Mouse (Mus musculus) midbrain, embryonic 14.5 days (tissue): ENCODE results near the gene Camkk1. TPM values are rescaled to one million over a fixed set of nuclear protein-coding genes. Genes with fewer than 3 reads are reported as not detected.
A peak's percentile ranks its signal among the peaks of the same experiment; 100 is the strongest.

Source experiments
- ATAC-seq: fragments of 200-750 bp; cut with Nextera tagmentation; 2 replicates; pipeline ENCODE4 v1.8.0; 2017; ENCODE audit warnings: moderate number of reproducible peaks, moderate library complexity; ENCODE audit not compliant: low FRiP score, low TSS enrichment
- DNase-seq: peaks from one replicate; pipeline ENCODE4 v3.0.0-alpha.2; 2015
- H3K27ac ChIP-seq: fragments of 300-500 bp; sonication (generic); replicated peaks from 2 replicates; pipeline ENCODE4 v1.5.1; 2014; ENCODE audit warnings: mild to moderate bottlenecking, low read depth, low read length, moderate library complexity
- H3K27me3 ChIP-seq: fragments of 300-500 bp; sonication (generic); 2 replicates; pipeline ENCODE4 v1.6.1; 2014; ENCODE audit warnings: low read length, control low read depth, mixed read lengths; ENCODE audit not compliant: control insufficient read depth, insufficient read depth
- H3K36me3 ChIP-seq: fragments of 300-500 bp; sonication (generic); 2 replicates; pipeline ENCODE4 v1.6.1; 2014; ENCODE audit warnings: low read length, control low read depth; ENCODE audit not compliant: control insufficient read depth, insufficient read depth
- H3K4me1 ChIP-seq: fragments of 300-500 bp; sonication (generic); 2 replicates; pipeline ENCODE4 v1.6.1; 2014; ENCODE audit warnings: mild to moderate bottlenecking, antibody characterized with exemption, low read length, control low read depth; ENCODE audit not compliant: control insufficient read depth, insufficient read depth
- H3K4me2 ChIP-seq: fragments of 300-500 bp; sonication (generic); 2 replicates; pipeline ENCODE4 v1.6.1; 2014; ENCODE audit warnings: mild to moderate bottlenecking, low read length, moderate library complexity
- H3K4me3 ChIP-seq: fragments of 300-500 bp; sonication (generic); replicated peaks from 2 replicates; pipeline ENCODE4 v1.5.1; 2014; ENCODE audit warnings: low read depth, low read length
- H3K9ac ChIP-seq: fragments of 300-500 bp; sonication (generic); replicated peaks from 2 replicates; pipeline ENCODE4 v1.6.1; 2014; ENCODE audit warnings: mild to moderate bottlenecking, low read length, moderate library complexity
- H3K9me3 ChIP-seq: fragments of 300-500 bp; sonication (generic); 2 replicates; pipeline ENCODE4 v1.6.1; 2016; ENCODE audit warnings: low read length, control low read depth, mixed read lengths; ENCODE audit not compliant: control insufficient read depth
- WGBS: fragments of 180-500 bp; shearing (Covaris S2); extraction: QIAGEN DNeasy Blood & Tissue Kit; methylation state at CpG from one replicate; pipeline ENCODE4 v1.1.7; 2014; 5-methylcytosine and 5-hydroxymethylcytosine counted together
- polyA plus RNA-seq: library from polyadenylated mRNA; unstranded; fragments of >200 nt; fragmentation: Nextera tagmentation; extraction: Ambion mirVana; gene quantifications from 2 replicates; pipeline ENCODE4 v1.2.1, GENCODE M21; 2014

Gene Camkk1
- polyA plus RNA-seq, 1 experiment from 2014 or later = 11.0 TPM

GRCm38 (mm10) chr11:73036889-73037288, 18.1 kb downstream of the Camkk1 start:
- Histone ChIP-seq H3K9ac (no peak overlapping the region), H3K4me2 (no peak overlapping the region), H3K9me3 (no peaks in the 10 kb centered on the region), H3K27me3 (no peaks in the 10 kb centered on the region), H3K4me3 (no peak overlapping the region), H3K27ac (no peak overlapping the region), H3K4me1 (no peaks in the 10 kb centered on the region), H3K36me3 (peaks cover 26% of the 10 kb centered on the region)
- no peak for DNase-seq
- ATAC-seq = no peak
- 66% methylated on average over 6 of the region's 6 CpGs for WGBS

GRCm38 (mm10) chr11:73037691-73038090, 18.9 kb downstream of the Camkk1 start:
- no peak overlapping the region for H3K4me3 ChIP-seq
- no peaks in the 10 kb centered on the region for H3K4me1 ChIP-seq
- no peak overlapping the region for H3K9ac ChIP-seq
- ATAC-seq (no peak), DNase-seq (no peak)
- H3K4me2 ChIP-seq = no peak overlapping the region
- no peaks in the 10 kb centered on the region for H3K9me3 ChIP-seq
- WGBS = 85% methylated on average over 3 of the region's 3 CpGs
- peaks cover 26% of the 10 kb centered on the region for H3K36me3 ChIP-seq
- no peak overlapping the region for H3K27ac ChIP-seq
- H3K27me3 ChIP-seq = no peaks in the 10 kb centered on the region

GRCm38 (mm10) chr11:73039102-73039799, 20.4 kb downstream of the Camkk1 start:
- WGBS = 60% methylated on average over 9 of the region's 9 CpGs
- no peak; the same call in 1 of the 2 replicates for ATAC-seq
- DNase-seq = peak; percentile 87
- Histone ChIP-seq H3K27ac (no peak overlapping the region), H3K4me3 (no peak overlapping the region), H3K4me2 (no peak overlapping the region), H3K9me3 (no peaks in the 10 kb centered on the region), H3K9ac (no peak overlapping the region), H3K27me3 (no peaks in the 10 kb centered on the region), H3K36me3 (peaks cover 23% of the 10 kb centered on the region), H3K4me1 (no peaks in the 10 kb centered on the region)

GRCm38 (mm10) chr11:73044229-73044755, 25.5 kb downstream of the Camkk1 start:
- Histone ChIP-seq H3K27ac (no peak overlapping the region), H3K9me3 (no peaks in the 10 kb centered on the region), H3K4me3 (no peak overlapping the region), H3K4me2 (no peak overlapping the region), H3K4me1 (peaks cover 6% of the 10 kb centered on the region), H3K36me3 (0 out of 2 replicates have a peak, but pooled peaks cover 3% of the 10 kb centered on the region), H3K27me3 (no peaks in the 10 kb centered on the region), H3K9ac (no peak overlapping the region)
- 71% methylated on average over 6 of the region's 6 CpGs for WGBS
- DNase-seq (no peak), ATAC-seq (no peak)

- Histone ChIP-seq H3K9me3 (no peaks in the 10 kb centered on the region), H3K4me2 (no peak overlapping the region), H3K27me3 (no peaks in the 10 kb centered on the region), H3K9ac (no peak overlapping the region), H3K36me3 (0 out of 2 replicates have a peak, but pooled peaks cover 3% of the 10 kb centered on the region), H3K4me3 (no peak overlapping the region), H3K4me1 (peaks cover 6% of the 10 kb centered on the region), H3K27ac (no peak overlapping the region)
- DNase-seq (no peak), ATAC-seq (no peak)
- 65% methylated on average over 4 of the region's 4 CpGs for WGBS
These were observed 26.0 kb downstream of the Camkk1 start for GRCm38 (mm10) chr11:73044789-73045188.

GRCm38 (mm10) chr11:73047542-73047996, 28.8 kb downstream of the Camkk1 start, which contains the start of gene Ncbp3:
Ncbp3 (plus strand) TSS chr11:73047783.
- H3K27ac ChIP-seq = peak within 1 kb of the TSS; percentile 92
- ATAC-seq (peak; percentile 92), DNase-seq (peak; percentile 98)
- H3K9ac ChIP-seq = peak within 1 kb of the TSS; percentile 90
- H3K36me3 ChIP-seq = peaks cover 22% of the 10 kb centered on the region
- peaks cover 6% of the 10 kb centered on the region for H3K4me1 ChIP-seq
- H3K27me3 ChIP-seq = no peaks in the 10 kb centered on the region
- H3K9me3 ChIP-seq = no peaks in the 10 kb centered on the region
- WGBS = under 1% methylated on average over 39 of the region's 39 CpGs
- H3K4me2 ChIP-seq = peak within 1 kb of the TSS; percentile 77
- peak within 1 kb of the TSS; percentile 89 for H3K4me3 ChIP-seq

GRCm38 (mm10) chr11:73048030-73048876, 29.4 kb downstream of the Camkk1 start:
- Histone ChIP-seq H3K36me3 (peaks cover 29% of the 10 kb centered on the region), H3K4me3 (peak overlapping the region; percentile 89)
- no peak for DNase-seq

GRCm38 (mm10) chr11:73049335-73049734, 30.5 kb downstream of the Camkk1 start:
- Histone ChIP-seq H3K4me1 (peaks cover 6% of the 10 kb centered on the region), H3K9ac (peak overlapping the region; percentile 23; the same call in 1 of the 2 replicates), H3K4me2 (peak overlapping the region; percentile 77), H3K9me3 (no peaks in the 10 kb centered on the region), H3K27ac (no peak overlapping the region; the same call in 1 of the 2 replicates), H3K27me3 (no peaks in the 10 kb centered on the region), H3K4me3 (peak overlapping the region; percentile 89), H3K36me3 (peaks cover 40% of the 10 kb centered on the region)
- WGBS = 3% methylated on average over 4 of the region's 4 CpGs
- DNase-seq (peak; percentile 94), ATAC-seq (no peak)

More at GRCm38 (mm10) chr11:73048030-73048876, 29.4 kb downstream of the Camkk1 start:
- Histone ChIP-seq H3K9ac (peak overlapping the region; percentile 90), H3K27ac (peak overlapping the region; percentile 92), H3K4me2 (peak overlapping the region; percentile 77), H3K27me3 (no peaks in the 10 kb centered on the region), H3K4me1 (peaks cover 6% of the 10 kb centered on the region), H3K9me3 (no peaks in the 10 kb centered on the region)
- peak; percentile 73 for ATAC-seq
- 1% methylated on average over 55 of the region's 55 CpGs for WGBS
